Mouse (Mus musculus): ENCODE measurements around the gene Sstr5. TPM values are rescaled to one million over a fixed set of nuclear protein-coding genes. Genes with fewer than 3 reads are reported as not detected.

Sstr5 gene
- not detected for polyA plus RNA-seq (2017; shearing (Covaris generic))

DNA sequence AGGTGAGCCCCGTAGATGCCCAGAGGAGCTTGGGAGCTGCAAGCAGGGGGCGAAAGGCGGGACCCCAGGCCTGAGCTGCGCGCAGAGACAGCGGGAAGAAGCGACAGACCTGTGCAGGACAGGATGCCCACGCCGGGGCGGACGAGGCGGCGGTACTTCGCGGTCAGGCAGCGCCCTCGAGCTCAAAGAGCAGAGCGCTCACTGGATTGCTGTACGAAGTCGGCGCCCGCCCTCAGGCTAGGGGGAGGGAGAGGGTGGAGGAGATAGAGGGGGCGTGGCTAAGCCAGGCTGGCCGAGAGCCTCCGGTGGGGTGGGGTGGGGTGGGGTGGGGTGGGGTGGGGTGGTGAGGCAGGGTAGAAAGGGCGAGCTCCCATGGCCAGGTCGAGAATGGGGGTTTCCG is at the start of gene Sstr5:
Gene Sstr5 (minus strand): TSS at position 276 of the 400 bp plus-strand sequence.

GRCm38 (mm10) chr17:25454272-25454671 is 42.8 kb downstream of the Sstr5 start, which contains the start of gene Tekt4:
Gene Tekt4 (plus strand): TSS chr17:25454615.

Other genes with a start within 250 kb of the Sstr5 start
- 230 TPM for gene Baiap3, start 240.9 kb downstream of the Sstr5 start, polyA plus RNA-seq (2017; shearing (Covaris generic))
- 654 TPM for gene Ube2i, start 222.7 kb downstream of the Sstr5 start, polyA plus RNA-seq (2017; shearing (Covaris generic))
- 0.94 TPM for gene Prss34, start 198.9 kb downstream of the Sstr5 start, polyA plus RNA-seq (2017; shearing (Covaris generic))
- not detected for gene Prss28, start 188.6 kb downstream of the Sstr5 start, polyA plus RNA-seq (2017; shearing (Covaris generic))
- gene Prss29, start 178.6 kb downstream of the Sstr5 start, polyA plus RNA-seq (2017; shearing (Covaris generic)) = not detected
- 0.63 TPM for gene Tpsab1, start 151.7 kb downstream of the Sstr5 start, polyA plus RNA-seq (2017; shearing (Covaris generic))
- not detected for gene Tpsb2, start 131.0 kb downstream of the Sstr5 start, polyA plus RNA-seq (2017; shearing (Covaris generic))
- not detected for gene Tpsg1, start 128.0 kb downstream of the Sstr5 start, polyA plus RNA-seq (2017; shearing (Covaris generic))
- gene Cacna1h, start 63.5 kb downstream of the Sstr5 start, polyA plus RNA-seq (2017; shearing (Covaris generic)) = not detected
- not detected for gene Tekt4, start 42.7 kb downstream of the Sstr5 start, polyA plus RNA-seq (2017; shearing (Covaris generic))
- not detected for gene Sox8, start 73.4 kb upstream of the Sstr5 start, polyA plus RNA-seq (2017; shearing (Covaris generic))
- gene Lmf1, start 81.8 kb upstream of the Sstr5 start, polyA plus RNA-seq (2017; shearing (Covaris generic)) = 15.7 TPM
- not detected for gene Gng13, start 219.9 kb upstream of the Sstr5 start, polyA plus RNA-seq (2017; shearing (Covaris generic))
- gene Chtf18, start 230.1 kb upstream of the Sstr5 start, polyA plus RNA-seq (2017; shearing (Covaris generic)) = 5.7 TPM
- gene Rpusd1, start 230.4 kb upstream of the Sstr5 start, polyA plus RNA-seq (2017; shearing (Covaris generic)) = 4.0 TPM
- gene Mslnl, start 238.8 kb upstream of the Sstr5 start, polyA plus RNA-seq (2017; shearing (Covaris generic)) = not detected